In the genomic region with DNA sequence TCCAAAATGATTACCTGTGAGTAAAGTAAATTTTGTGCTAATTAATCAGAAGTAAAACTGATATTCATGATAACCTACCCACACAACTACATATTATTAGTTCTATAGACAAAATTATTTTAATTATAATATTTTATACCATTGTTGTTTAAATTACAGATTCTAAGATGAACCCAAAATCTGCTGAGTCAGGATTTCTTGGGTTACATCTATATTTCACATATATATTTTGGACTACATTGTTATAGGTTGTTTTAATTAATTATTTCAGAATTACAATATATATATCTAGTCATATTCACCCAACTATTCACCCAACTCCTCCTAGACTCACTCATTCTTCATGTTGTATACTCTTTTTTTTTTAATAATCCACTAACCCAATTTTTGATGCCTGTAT, we compare ENCODE assay signal across 31 mouse cellular contexts.
"Had no signal": no experiment of that assay in that cellular context is flagged by ENCODE, and none has a peak within 500 bp of the region (broad histone marks: within the 10 kb centered on the region; RNA-seq: fewer than 3 reads in every experiment).

No protein-coding gene starts in this region.

- H3K4me1 ChIP-seq: heart, embryonic 12.5 days; heart, embryonic 13.5 days; heart, embryonic 15.5 days; hindbrain, embryonic 10.5 days; hindbrain, embryonic 12.5 days; hindbrain, embryonic 13.5 days; hindbrain, embryonic 15.5 days; intestine, embryonic 15.5 days; kidney, embryonic 15.5 days had no signal

- H3K4me3 ChIP-seq: heart, embryonic 12.5 days; heart, embryonic 13.5 days; heart, embryonic 15.5 days; hindbrain, embryonic 10.5 days; hindbrain, embryonic 12.5 days; hindbrain, embryonic 13.5 days; hindbrain, embryonic 15.5 days; intestine, embryonic 15.5 days; kidney, embryonic 15.5 days; layer of hippocampus, adult 2 months; left cerebral cortex, adult 2 months had no signal

- H3K27ac ChIP-seq: heart, embryonic 13.5 days; heart, embryonic 15.5 days; hindbrain, embryonic 10.5 days; hindbrain, embryonic 12.5 days; hindbrain, embryonic 13.5 days; hindbrain, embryonic 14.5 days; hindbrain, embryonic 15.5 days; hindbrain, postnatal 0 days; intestine, embryonic 15.5 days; kidney, embryonic 15.5 days; kidney, postnatal 0 days; layer of hippocampus, adult 2 months; left cerebral cortex, adult 2 months had no signal

- H3K36me3 ChIP-seq: heart, embryonic 12.5 days; heart, embryonic 13.5 days; heart, embryonic 15.5 days; hindbrain, embryonic 10.5 days; hindbrain, embryonic 12.5 days; hindbrain, embryonic 13.5 days; hindbrain, embryonic 15.5 days; intestine, embryonic 15.5 days; kidney, embryonic 15.5 days had no signal

- H3K9ac ChIP-seq: heart, embryonic 12.5 days; heart, embryonic 13.5 days; heart, embryonic 15.5 days; hindbrain, embryonic 12.5 days; hindbrain, embryonic 13.5 days; hindbrain, embryonic 14.5 days; hindbrain, embryonic 15.5 days; intestine, embryonic 15.5 days; kidney, embryonic 15.5 days had no signal

- H3K9me3 ChIP-seq: heart, embryonic 12.5 days; heart, embryonic 13.5 days; heart, embryonic 15.5 days; hindbrain, embryonic 10.5 days; hindbrain, embryonic 12.5 days; hindbrain, embryonic 13.5 days; hindbrain, embryonic 15.5 days; intestine, embryonic 15.5 days; kidney, embryonic 15.5 days had no signal

- H3K27me3 ChIP-seq: heart, embryonic 12.5 days; heart, embryonic 13.5 days; heart, embryonic 15.5 days; hindbrain, embryonic 12.5 days; hindbrain, embryonic 13.5 days; hindbrain, embryonic 15.5 days; intestine, embryonic 15.5 days; kidney, embryonic 15.5 days had no signal

- DNase-seq: heart, postnatal 10 days; heart, postnatal 14 days; heart, postnatal 36 days; heart, postnatal 4 days; kidney, adult 11 months; kidney, adult 18-20 months; kidney, adult 2 months; kidney, adult 8-10 months; kidney, adult 9 months; kidney, postnatal 10 days; kidney, postnatal 14 days; kidney, postnatal 25 days; kidney, postnatal 36 days; kidney, postnatal 4 days; layer of hippocampus, adult 9-11 months; layer of hippocampus, postnatal 36 days had no signal

- H3K4me2 ChIP-seq: heart, embryonic 11.5 days; heart, embryonic 12.5 days; heart, embryonic 13.5 days; heart, embryonic 15.5 days; hindbrain, embryonic 12.5 days; hindbrain, embryonic 13.5 days; hindbrain, embryonic 14.5 days; hindbrain, embryonic 15.5 days; intestine, embryonic 15.5 days; kidney, embryonic 15.5 days had no signal
